Mouse (Mus musculus) ovary, adult 18-20 months (tissue): ENCODE results near the gene Fan1.

Source experiments
- DNase-seq: peaks from one replicate; pipeline ENCODE4 v3.0.0; 2022; ENCODE audit warnings: low spot score, mixed read lengths

The Fan1 gene

GRCm38 (mm10) chr7:64331309-64331708 lies 42.6 kb downstream of the Fan1 start:
- DNase-seq = no peak

- no peak for DNase-seq
Measured at GRCm38 (mm10) chr7:64327486-64327885, 46.4 kb downstream of the Fan1 start.

GRCm38 (mm10) chr7:64326892-64327291 lies 47.0 kb downstream of the Fan1 start:
- DNase-seq = peak; percentile 15

GRCm38 (mm10) chr7:64321658-64322057 lies 52.2 kb downstream of the Fan1 start:
- no peak for DNase-seq

- no peak for DNase-seq
Measured at GRCm38 (mm10) chr7:64321125-64321524, 52.8 kb downstream of the Fan1 start.

GRCm38 (mm10) chr7:64312811-64313210 lies 61.1 kb downstream of the Fan1 start:
- no peak for DNase-seq

GRCm38 (mm10) chr7:64310756-64311155 lies 63.1 kb downstream of the Fan1 start:
- DNase-seq = no peak

- no peak for DNase-seq
Measured at GRCm38 (mm10) chr7:64310241-64310640, 63.7 kb downstream of the Fan1 start.
